Mouse (Mus musculus): ENCODE results near the gene Dnajc10. TPM values are rescaled to one million over a fixed set of nuclear protein-coding genes. Genes with fewer than 3 reads are reported as not detected.

Dnajc10 gene
- 237 TPM for polyA plus RNA-seq (2014; fragmentation: Illumina TruSeq; extraction: RNeasy Lipid Tissue Mini Kit (QIAGEN cat#74804); ENCODE audit: low read depth, low replicate concordance)

GRCm38 (mm10) chr2:80315242-80316161 lies at the start of gene Dnajc10:
Gene Dnajc10, plus strand, starts transcription at chr2:80315466.

GRCm38 (mm10) chr2:80292172-80292571 lies 23.1 kb upstream of the Dnajc10 start, which contains the start of gene Prdx6b:
Gene Prdx6b, plus strand, starts transcription at chr2:80292472.

Other genes with a start within 250 kb of the Dnajc10 start
- 15.7 TPM for gene Pde1a, start 186.0 kb upstream of the Dnajc10 start, polyA plus RNA-seq (2014; fragmentation: Illumina TruSeq; extraction: RNeasy Lipid Tissue Mini Kit (QIAGEN cat#74804); ENCODE audit: low read depth, low replicate concordance)
- not detected for gene Prdx6b, start 23.0 kb upstream of the Dnajc10 start, polyA plus RNA-seq (2014; fragmentation: Illumina TruSeq; extraction: RNeasy Lipid Tissue Mini Kit (QIAGEN cat#74804); ENCODE audit: low read depth, low replicate concordance)
- 446 TPM for gene Frzb, start 132.2 kb downstream of the Dnajc10 start, polyA plus RNA-seq (2014; fragmentation: Illumina TruSeq; extraction: RNeasy Lipid Tissue Mini Kit (QIAGEN cat#74804); ENCODE audit: low read depth, low replicate concordance)